In genomic region chr5:54182754-54183153, GRCm38 (mm10) we compare ENCODE assay signal across 25 mouse cellular contexts.
A peak's percentile ranks its signal among the peaks of the same experiment; 100 is the strongest.
DNase-seq lines count a peak whose midpoint lies in the region; ATAC-seq lines count a peak whose summit lies in the region.
"Had no signal": no experiment of that assay in that cellular context is flagged by ENCODE, and none has a peak within 500 bp of the region (broad histone marks: within the 10 kb centered on the region; RNA-seq: fewer than 3 reads in every experiment).

No protein-coding gene starts in this region.

- peak; percentile 5 for DNase-seq in gastrocnemius, adult 18-20 months (ENCODE audit: low spot score)
- DNase-seq in gastrocnemius, adult 8-10 months (ENCODE audit: low spot score in 2 of 2) = no peak
- DNase-seq in gastrocnemius, postnatal 25 days = peak; percentile 14
- no peak for DNase-seq in gastrocnemius, postnatal 14 days
- DNase-seq in heart, postnatal 4 days = peak; percentile 10
- peak; percentile 6 for DNase-seq in lung, postnatal 10 days
- DNase-seq in lung, postnatal 25 days (ENCODE audit: low spot score) = no peak
- DNase-seq: adrenal gland, adult 8-10 months; adrenal gland, postnatal 14 days; adrenal gland, postnatal 36 days; B cell, adult 2 months; cerebellum, adult 11-12 months; cerebellum, adult 2 months; cerebellum, adult 9-10 months; cerebellum, postnatal 10 days; cerebellum, postnatal 25 days had no signal

- no peak for ATAC-seq in heart, embryonic 12.5 days (ENCODE audit: insufficient number of reproducible peaks, low FRiP score)
- ATAC-seq: activated CD4-positive, CD25-positive, alpha-beta regulatory T cell, adult 4 months; CD4-positive, CD25-positive, alpha-beta regulatory T cell, adult 4 months; forebrain, embryonic 13.5 days; Patski had no signal

- H3K27ac ChIP-seq in heart, embryonic 12.5 days (ENCODE audit: poor library complexity, severe bottlenecking) = no peak overlapping the region
- H3K27ac ChIP-seq: embryonic facial prominence, embryonic 10.5 days; embryonic facial prominence, embryonic 12.5 days; forebrain, embryonic 13.5 days had no signal

- no peak overlapping the region for H3K4me2 ChIP-seq in heart, embryonic 12.5 days
- H3K4me2 ChIP-seq: embryonic facial prominence, embryonic 12.5 days had no signal

- H3K4me3 ChIP-seq in heart, embryonic 12.5 days = no peak overlapping the region
- H3K4me3 ChIP-seq: embryonic facial prominence, embryonic 10.5 days; embryonic facial prominence, embryonic 12.5 days; forebrain, embryonic 13.5 days had no signal

- H3K9me3 ChIP-seq in heart, embryonic 12.5 days (replicated peaks) = 0 out of 2 replicates have a peak, but pooled peaks cover under 1% of the 10 kb centered on the region
- H3K9me3 ChIP-seq: embryonic facial prominence, embryonic 10.5 days; embryonic facial prominence, embryonic 12.5 days; forebrain, embryonic 13.5 days; G1E had no signal

- intact Hi-C loops in gastrocnemius, postnatal 14 days (cut with DNase I; ENCODE audit: low total_unique reads) = no loop called here

- 71% methylated on average over 4 of the region's 4 CpGs for WGBS in heart, embryonic 12.5 days

- peaks cover 35% of the 10 kb centered on the region for H3K4me1 ChIP-seq in heart, embryonic 12.5 days (replicated peaks)

- H3K36me3 ChIP-seq in heart, embryonic 12.5 days = no peaks in the 10 kb centered on the region
- H3K36me3 ChIP-seq: embryonic facial prominence, embryonic 10.5 days; embryonic facial prominence, embryonic 12.5 days; G1E had no signal

- H3K9ac ChIP-seq in heart, embryonic 12.5 days = no peak overlapping the region
- H3K9ac ChIP-seq: embryonic facial prominence, embryonic 12.5 days; forebrain, embryonic 13.5 days had no signal

- no peaks in the 10 kb centered on the region for H3K27me3 ChIP-seq in heart, embryonic 12.5 days (replicated peaks)
- H3K27me3 ChIP-seq: CH12.LX; embryonic facial prominence, embryonic 12.5 days; forebrain, embryonic 13.5 days had no signal

Comparison
In these comparisons a context has a peak if more than half of its experiments do, and no peak if none do; other contexts are left out.
1. DNase-seq: peak in gastrocnemius, adult 18-20 months (single experiment), gastrocnemius, postnatal 25 days (single experiment), heart, postnatal 4 days (single experiment) and lung, postnatal 10 days (single experiment); none in gastrocnemius, adult 8-10 months (0 of 2), gastrocnemius, postnatal 14 days (single experiment) and lung, postnatal 25 days (single experiment).